In genomic region chr4:98710891-98711290, GRCm38 (mm10) we compare ENCODE assay signal across 23 mouse cellular contexts. TPM values are rescaled to one million over a fixed set of nuclear protein-coding genes. Genes with fewer than 3 reads are reported as not detected.
"Had no signal": no experiment of that assay in that cellular context is flagged by ENCODE, and none has a peak within 500 bp of the region (broad histone marks: within the 10 kb centered on the region; RNA-seq: fewer than 3 reads in every experiment).

No protein-coding gene starts in this region.

- H3K36me3 ChIP-seq: neural tube, embryonic 12.5 days; neural tube, embryonic 13.5 days; neural tube, embryonic 15.5 days; stomach, embryonic 15.5 days had no signal

- H3K4me3 ChIP-seq: neural tube, embryonic 12.5 days; neural tube, embryonic 13.5 days; neural tube, embryonic 15.5 days; stomach, embryonic 15.5 days had no signal

- H3K27ac ChIP-seq: neural tube, embryonic 12.5 days; neural tube, embryonic 13.5 days; neural tube, embryonic 15.5 days; stomach, embryonic 15.5 days; stomach, postnatal 0 days had no signal

- H3K27me3 ChIP-seq: neural tube, embryonic 12.5 days; neural tube, embryonic 13.5 days; neural tube, embryonic 15.5 days; stomach, embryonic 15.5 days had no signal

- DNase-seq: retina, postnatal 1 day; right cerebral cortex, adult 18-20 months; right cerebral cortex, postnatal 14 days; right cerebral cortex, postnatal 25 days; right cerebral cortex, postnatal 4 days; spleen, adult 18-20 months; thymus, adult 18-20 months; thymus, adult 2 months; thymus, postnatal 14 days; thymus, postnatal 25 days; thymus, postnatal 36 days; thymus, postnatal 4 days had no signal

- H3K4me1 ChIP-seq: neural tube, embryonic 12.5 days; neural tube, embryonic 13.5 days; neural tube, embryonic 15.5 days; stomach, embryonic 15.5 days had no signal

RNA-seq across cellular contexts. Expression of gene L1td1, which starts 15.6 kb away (rescaled TPM):
- polyA plus RNA-seq: neural tube, embryonic 11.5 days; neural tube, embryonic 12.5 days; neural tube, embryonic 13.5 days; neural tube, embryonic 14.5 days; neural tube, embryonic 15.5 days; small intestine, adult 2 months; spleen, adult 2 months; stomach, postnatal 0 days; thymus, adult 2 months; thymus, postnatal 0 days; urinary bladder, adult 2 months had no signal
